Mouse (Mus musculus): Measurements from ENCODE around the gene Dzip1l.
A peak's percentile ranks its signal among the peaks of the same experiment; 100 is the strongest.
"Not testable (repeated sequence)": the region's sequence is repeated elsewhere in the genome, so short reads cannot be mapped to it uniquely, and the experiment has no call there.

Dzip1l gene

DNA sequence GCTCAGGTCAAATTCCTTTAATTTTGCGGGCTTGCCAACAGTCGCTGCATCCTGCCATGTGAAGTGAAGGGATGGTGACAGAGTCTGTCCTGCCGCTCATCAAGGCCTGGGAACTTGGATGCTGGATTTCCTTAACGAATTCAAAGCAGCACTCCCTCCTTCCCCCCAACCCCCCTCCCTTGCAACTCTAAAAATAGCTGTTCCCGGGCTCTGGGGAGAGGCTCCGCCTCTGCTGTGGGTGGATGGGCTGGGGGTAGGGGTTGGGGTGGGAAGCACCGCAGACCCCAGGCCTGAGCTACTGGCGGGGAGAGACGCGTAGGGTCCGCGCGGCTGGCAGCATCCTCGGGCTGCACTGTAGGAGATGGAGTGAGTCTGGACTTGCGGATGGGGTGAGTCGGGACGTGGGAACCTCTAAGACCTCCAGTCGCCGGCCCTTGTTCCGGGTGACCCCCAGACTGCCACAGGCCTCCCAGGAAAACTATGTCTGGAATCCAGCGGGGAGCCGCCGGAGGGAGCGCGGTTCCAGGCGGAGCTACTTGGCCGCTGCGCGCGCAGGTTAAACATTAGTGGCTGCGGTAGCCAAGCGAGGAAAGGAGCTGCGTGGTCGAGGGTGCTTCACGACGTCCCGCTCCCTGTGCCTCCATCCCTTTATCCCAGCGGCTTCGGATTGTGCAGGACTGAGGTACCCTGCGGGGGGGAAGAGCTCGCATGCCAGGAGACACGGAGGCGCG, at the start of gene Dzip1l:
Gene Dzip1l, plus strand, starts transcription at position 216 of the 731 bp plus-strand sequence.
- DNase-seq: peak; percentile 74 to 77

DNA sequence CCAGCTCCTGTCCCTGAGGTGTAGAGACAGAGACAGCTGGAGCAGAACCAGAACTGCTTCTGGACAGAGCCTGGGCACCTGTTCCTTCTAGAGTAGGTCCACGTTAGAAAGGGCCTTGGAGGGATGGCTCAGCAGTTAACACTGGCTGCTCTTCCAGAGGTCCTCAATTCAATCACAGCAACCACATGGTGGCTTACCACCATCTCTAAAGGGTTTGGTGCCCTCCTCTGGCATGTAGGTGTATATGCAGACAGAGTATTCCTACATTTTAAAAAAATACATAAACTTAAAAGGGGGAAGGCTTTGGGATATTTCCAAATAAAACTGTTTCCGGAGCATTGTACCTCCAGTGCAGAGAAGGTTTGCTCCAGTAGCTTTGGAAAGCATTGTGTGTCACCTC, 48.6 kb upstream of the Dzip1l start:
- peak; percentile 33 to 34 for DNase-seq

DNA sequence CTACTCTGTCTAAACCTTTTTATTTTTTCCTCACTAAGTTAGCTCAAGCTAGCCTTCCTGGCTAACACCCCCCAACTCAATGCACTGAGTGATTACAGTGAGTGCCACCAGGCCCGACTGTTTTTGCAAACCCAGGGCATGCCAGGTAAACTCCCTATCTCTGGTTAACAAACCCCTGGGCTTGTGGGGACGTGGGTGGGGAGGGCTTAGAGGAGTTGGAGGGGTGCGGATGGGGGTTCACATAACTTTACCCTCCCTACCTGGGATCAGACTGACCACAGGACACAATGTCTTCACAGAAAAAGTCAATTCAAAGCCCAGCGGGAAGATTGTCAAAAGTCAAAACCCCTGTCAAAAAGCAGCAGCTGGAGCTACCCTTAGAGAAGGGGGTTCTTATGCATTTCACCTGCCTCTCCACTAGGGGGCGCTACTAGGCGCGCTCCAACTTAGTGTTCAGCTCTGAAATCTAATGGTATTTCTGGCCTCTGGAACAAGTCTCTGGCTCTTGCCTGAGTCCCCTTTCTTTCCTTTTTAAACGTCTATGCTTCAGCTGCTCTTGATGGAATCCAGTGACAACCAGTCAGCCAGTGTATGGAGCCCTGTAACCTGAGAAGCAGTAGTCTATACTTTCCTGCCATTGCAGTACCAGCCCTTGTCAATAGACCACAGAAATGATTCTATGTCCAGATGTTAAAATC, 41.6 kb upstream of the Dzip1l start:
- peak; percentile 44 to 57 for DNase-seq

DNA sequence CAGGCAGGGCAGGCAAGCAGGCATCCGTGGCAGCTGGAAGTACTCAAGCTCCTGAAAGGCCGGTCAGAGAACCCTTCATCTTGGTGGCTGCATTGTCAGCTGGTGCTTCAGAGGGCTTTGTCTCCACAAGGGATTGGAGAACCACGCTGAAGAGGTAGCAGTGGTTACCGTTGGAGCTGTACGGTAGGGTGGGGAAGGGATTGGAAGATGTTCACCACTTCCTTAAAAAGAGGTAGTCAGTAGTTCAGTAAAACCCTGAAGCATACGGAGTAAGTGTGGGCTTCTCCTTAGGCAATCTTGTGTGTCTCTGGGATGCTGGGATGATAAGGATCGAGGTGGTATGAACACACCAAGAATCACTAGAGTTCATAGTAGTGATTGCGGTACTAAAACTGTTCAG, 38.2 kb upstream of the Dzip1l start:
- DNase-seq: no peak

DNA sequence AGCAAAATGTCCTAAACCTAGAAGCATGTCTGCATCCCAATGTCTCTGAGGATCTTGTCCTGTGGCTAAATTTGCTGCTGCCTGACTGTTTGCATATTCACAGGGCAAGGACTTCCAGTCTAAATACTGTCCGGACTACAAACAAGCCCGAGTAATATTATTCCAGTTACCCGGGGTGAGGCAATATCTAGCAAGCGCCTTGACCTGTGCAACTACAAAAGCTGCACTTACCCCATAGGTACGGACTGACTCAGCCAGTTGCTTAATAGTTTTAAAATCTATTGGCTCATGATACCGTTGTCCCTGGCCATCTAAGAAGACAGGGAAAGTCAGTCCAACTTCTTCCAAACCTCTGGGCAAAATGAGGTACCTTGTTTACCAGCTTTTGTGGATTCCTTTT, 30.2 kb upstream of the Dzip1l start:
- DNase-seq: not testable (repeated sequence)

DNA sequence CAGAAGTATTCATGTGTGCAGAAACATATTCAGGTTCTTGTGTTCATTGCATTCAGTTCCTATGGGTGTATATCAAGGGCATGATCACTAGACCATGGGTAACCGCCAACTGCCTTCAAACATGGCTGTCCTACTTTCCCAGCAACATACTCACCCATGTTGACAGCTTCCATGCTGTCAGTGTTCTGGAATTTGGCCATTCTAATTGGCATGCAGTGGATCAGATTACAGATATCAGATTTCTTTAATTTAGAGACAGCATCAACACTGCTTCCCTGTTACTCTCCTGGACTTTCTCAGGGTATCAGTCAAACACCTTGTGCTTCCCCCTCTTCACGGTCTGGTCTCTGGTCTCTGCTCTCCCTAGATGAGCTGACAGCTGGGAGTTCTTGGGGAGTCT, 25.7 kb upstream of the Dzip1l start:
- no peak for DNase-seq

DNA sequence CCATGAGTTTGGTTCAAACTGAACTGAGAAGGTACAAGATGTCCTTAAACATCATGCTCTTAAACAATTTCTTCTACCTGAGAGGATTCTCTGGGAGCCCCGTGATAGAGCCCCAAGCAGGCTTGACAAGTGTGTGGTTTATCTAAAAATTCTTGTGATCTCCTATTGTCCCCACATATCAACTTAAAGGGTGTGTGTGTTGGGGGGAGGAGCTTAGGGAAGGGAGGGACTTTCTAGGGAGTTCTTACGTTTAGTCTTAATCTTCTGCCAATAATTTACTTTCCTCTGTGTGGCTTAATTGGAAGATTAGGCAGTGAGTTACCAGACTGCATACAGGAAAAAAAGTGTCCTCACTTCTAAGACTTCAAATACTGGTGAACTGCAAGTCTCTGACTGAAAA, 17.1 kb upstream of the Dzip1l start, which contains the start of gene A4gnt:
Gene A4gnt, plus strand, starts transcription at position 301 of the 400 bp plus-strand sequence.
- DNase-seq: no peak

DNA sequence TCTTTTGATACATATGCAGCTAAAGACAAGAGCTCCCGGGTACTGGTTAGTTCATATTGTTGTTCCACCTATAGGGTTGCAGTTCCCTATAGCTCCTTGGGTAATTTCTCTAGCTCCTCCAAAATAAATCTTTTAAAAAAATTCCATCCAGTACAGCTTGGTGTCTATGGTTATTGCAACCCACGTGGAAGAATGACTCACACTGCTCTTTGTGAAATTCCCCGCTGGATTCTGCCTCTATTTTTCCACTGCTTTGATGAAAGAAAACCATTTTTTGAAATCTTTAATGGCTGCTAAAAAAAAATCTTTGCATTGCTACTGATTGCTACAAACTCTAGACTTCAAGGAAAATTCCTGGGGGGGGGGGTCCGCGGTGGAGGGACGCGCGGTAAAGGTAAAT, 9.6 kb upstream of the Dzip1l start:
- DNase-seq: no peak

DNA sequence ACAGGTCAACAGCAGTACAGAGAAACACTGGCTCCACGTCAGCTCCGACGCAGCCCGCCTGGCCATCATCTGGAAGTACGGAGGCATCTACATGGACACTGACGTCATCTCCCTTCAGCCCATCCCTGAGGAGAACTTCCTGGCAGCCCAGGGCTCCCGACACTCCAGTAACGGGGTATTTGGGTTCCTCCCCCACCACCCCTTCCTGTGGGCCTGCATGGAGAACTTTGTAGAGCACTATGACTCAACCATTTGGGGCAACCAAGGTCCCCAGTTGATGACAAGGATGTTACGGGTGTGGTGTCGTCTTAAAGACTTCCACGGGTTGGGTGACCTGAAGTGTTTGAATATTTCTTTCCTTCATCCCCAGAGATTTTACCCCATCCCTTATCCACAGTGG, 9.1 kb upstream of the Dzip1l start:
- no peak for DNase-seq

DNA sequence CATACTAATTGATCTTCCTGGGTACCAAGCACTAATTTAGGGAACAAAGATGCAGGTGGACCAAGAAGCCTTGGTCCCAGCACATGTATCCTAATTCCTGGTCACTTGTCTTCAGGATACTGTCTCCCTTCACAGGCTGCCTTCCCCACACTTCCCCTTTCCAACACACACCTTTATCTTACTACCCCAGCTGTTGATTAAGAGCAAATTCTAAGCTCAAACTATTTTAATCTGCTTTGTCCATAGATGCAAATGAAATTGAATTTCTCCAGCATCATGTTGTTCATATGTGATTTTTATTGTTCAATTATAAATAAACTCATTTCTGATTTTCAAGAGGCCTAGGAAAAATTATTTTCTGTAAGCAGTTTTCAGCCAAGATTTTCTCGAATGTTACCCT, 7.3 kb upstream of the Dzip1l start:
- no peak for DNase-seq

DNA sequence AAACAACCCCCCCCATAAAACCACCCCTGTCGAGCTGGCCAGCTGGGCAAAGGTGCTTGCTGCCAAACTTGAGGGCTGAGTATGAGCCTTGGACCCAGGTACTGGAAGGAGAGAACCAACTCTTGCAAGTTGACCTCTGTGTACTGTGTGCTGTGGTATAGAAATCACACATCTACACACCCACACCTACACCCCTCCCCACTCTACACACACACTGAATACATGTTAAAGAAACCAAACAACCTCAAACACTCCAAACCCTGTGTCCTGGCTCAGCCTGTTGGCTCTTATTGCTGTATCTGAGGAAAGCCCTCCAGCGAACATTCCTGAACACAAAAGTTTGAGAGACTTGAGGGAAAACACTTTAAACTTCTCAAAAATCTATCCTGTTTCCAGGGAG, 6.3 kb upstream of the Dzip1l start:
- no peak for DNase-seq

DNA sequence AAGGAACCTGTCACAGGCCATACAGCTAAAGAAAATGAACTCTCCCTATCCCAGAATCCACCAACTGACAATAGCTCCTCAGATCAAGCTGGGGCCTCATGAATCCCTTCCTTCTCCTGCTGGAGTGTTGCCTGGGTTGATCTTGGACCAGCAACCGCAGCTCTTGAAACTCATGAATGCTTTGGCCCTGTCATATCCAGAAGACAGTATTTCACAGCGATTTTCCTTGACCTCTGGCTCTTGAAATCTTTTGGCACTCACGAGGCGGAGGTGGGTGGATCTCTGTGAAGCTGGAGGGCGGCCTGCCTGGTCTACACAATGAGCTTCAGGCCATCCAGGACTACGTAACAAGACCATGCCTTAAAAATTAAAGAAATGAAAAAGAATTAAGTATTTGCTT, 5.2 kb upstream of the Dzip1l start:
- DNase-seq: no peak

DNA sequence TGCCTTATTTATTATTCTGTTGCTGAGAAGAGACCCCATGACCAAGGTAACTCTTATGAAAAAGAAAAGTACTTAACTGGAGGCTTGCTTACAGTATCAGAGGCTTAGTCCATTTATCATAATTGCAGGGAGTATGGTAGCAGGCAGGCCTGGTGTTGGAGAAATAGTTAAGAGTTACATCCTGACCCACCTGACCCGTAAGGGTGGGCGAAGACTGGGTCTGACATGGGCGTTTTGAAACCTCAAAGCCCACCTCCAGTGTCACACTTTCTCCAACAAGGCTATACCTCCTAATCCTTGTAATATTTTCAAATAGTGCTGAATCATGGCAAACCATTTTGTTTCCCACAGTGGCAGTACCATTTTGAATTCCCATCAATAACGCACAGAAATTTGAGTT, 715 bp upstream of the Dzip1l start:
- DNase-seq: peak in 1 of 2 experiments; percentile 10

DNA sequence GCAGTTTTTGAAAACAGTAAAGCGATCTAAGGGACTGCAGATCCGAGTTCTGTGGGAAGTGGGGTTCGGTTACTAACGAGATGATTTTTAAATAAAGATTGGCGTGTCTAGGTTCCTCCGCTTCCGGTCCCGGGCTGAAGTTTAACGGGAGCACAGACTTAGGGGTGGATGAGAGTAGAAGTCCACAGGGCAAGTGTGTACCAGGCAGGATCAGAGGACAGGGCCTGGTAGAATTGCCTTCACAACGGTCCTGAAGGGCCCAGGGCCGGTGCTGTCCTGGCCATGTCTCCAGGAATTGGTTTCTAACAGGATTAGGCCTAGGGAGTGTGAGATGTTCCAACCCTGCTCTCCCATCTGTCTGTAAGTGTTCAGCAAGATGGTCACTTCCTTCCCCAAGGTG, 775 bp downstream of the Dzip1l start:
- DNase-seq: peak in 1 of 2 experiments; percentile 22

DNA sequence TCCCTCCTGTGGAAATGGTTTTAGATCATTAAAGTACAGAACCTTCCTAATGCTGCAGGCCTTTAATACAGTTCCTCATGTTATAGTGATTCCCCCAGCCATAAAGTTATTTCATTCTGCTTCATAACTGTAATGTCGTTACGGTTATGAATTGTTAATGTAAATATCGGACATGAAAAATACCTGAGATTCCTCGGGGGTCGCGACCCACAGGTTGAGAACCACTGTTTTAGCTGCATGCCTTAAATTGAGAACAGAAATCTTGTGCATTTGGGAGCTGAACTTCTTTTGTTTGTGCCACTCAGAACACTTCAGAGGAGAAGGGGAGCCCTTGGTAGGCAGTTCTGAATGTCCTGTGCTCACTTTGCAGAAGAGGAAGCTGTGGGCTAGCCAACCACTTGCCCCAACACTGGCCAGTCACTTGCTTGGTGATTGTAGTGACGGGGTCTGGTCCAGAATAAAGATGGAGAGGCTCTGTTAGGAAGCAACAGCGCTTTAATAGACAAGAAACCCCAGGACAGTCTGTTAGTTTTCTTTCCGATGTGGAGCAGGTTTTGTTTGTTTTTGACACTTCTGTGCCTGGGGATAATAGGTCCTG, 1.3 kb downstream of the Dzip1l start:
- DNase-seq: peak in 1 of 2 experiments; percentile 22

DNA sequence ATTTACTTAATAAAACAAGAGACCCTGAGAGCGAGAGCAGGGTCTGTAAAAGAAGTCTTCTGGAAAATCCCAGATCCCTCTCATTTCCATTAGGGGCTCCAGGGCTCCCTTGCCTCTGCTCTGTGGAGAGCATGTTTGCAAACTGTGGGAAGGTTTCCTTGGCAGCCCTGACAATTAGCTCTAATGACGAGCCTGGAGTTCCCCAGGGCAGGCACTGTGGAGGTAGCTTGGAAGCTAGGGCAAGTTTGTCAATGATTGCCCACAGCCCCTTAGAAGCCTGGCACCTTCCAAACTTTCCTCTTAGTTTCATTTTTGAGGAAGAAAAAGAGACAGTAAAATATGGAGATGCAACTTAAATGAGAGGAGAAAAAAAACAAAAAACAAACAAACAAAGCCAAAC, 2.5 kb downstream of the Dzip1l start:
- no peak for DNase-seq

DNA sequence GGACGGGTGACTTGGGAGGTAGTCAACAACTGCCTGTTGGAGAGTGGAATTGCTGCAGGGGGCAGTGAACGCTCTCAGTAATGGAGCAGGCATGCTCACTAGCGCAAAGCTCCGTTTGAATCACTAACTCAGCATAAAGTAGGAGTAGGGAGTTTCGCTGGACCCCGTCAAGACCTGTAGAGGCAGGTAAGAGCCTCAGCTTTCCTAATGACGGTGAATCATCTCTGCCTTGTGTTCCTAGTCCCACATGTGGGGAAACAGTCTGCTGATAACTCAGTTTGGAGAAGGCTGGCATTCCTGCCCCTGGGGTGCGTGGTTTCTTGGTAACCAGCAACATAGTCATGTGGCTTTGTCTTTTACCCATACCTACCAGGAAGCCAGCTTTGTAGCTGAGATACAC, 3.0 kb downstream of the Dzip1l start:
- DNase-seq: no peak

DNA sequence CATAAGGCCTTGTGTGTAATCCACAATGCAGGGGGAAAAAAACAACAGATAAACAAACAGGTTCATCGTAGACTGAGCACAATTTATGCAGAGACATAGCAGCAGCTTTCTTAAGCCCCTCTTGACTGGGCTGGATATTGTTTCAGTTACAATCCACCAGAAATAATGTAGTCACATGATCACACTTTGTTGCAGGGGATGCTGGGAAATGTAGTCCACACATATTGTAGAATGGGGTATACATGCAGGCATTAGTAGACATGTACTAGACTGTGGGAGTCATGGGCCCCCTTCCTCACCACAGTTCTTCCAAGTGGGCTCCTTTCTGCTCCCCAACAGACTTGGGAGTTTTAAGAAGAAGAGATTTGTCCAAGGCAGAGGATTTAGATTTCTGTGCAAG, 7.5 kb downstream of the Dzip1l start:
- DNase-seq: peak in 1 of 2 experiments; percentile 10

DNA sequence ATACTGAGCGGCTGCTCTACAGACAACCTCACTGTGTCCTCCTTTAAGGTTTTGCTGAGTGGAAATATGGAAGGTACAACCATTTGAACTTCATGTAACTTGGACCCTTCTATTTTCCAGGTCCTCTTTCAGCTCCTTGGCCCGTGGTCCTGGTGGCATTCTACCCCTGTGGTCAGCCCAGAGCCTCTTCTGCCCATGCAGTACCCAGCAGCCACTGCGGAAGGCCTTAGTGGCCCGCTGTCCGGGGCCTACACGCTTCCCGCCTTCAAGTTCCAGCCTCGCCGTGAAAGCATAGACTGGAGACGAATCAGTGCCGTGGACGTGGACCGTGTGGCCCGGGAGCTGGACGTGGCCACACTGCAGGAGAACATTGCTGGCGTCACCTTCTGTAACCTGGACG, 7.9 kb downstream of the Dzip1l start:
- DNase-seq: no peak

DNA sequence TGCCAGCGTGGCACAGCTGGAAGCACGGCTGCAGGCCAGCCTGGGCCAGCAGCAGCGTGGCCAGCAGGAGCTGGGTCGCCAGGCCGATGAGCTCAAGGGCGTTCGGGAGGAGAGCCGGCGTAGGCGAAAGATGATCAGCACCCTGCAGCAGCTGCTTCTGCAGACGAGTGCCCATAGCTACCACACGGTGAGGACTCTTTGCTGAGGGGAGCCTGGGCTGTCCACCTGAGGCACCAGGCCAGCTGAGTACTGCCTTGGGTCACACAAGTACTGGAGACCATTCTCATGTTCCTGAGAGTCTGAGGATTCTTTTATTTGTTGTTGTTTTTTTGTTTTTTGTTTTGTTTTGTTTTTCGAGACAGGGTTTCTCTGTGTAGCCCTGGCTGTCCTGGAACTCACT, 8.4 kb downstream of the Dzip1l start:
- DNase-seq: no peak

DNA sequence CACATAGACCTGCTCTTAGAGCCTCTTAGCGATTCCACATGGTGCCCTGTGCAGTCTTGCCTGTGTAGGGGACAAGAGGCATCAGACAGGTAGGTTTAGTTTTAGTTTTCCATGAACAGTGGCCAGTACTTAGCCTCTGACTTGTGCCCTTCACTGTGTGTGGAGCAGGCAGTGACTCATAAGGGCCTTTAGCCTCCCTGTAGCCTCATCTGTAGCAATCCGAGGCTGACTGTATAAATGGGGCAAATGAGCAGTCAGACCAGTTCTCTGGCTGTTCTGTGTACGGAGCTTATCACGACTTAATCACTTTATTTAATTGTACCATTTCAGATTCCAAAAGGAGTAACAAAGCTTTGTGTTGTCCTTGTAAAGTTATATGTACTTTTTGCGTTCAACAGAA, 10.7 kb downstream of the Dzip1l start:
- no peak for DNase-seq

DNA sequence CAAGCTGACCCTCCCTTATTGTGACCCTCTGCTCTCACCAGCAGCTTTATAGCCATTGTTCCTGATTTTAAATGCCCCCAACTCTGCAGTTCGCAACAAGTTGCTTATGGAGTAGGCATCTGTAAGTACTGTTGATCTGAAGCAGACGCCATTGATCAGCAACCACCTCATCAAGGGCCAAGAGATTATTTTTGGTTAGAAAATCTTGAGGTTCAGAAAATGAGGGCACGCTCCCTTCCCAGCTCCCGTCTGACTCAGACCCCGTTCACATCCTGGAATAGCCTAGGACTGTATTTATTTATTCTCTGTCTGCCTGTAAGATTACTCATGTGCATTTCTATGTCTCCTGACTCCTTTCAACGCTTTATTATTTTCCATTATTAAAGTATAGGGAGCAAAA, 16.1 kb downstream of the Dzip1l start:
- no peak for DNase-seq

DNA sequence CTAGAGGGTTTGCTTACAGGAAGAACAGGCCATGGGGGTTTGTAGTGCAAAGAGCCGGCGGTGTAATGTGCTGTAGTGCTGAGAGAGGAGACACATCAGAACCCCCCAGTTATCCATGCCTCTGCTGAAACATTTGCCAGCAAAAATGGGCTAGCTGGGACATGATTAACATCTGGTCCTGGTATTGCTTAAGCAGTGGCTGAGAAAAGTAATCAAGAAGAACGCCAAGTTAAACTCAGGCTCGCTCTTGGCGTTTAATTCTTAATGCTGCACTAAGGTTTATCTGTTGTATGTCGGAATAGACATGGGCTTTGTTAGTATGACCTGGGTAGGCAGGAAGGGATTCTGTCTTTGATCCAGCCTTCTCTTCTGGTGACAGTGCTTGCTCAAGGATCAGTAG, 16.8 kb downstream of the Dzip1l start:
- no peak for DNase-seq

DNA sequence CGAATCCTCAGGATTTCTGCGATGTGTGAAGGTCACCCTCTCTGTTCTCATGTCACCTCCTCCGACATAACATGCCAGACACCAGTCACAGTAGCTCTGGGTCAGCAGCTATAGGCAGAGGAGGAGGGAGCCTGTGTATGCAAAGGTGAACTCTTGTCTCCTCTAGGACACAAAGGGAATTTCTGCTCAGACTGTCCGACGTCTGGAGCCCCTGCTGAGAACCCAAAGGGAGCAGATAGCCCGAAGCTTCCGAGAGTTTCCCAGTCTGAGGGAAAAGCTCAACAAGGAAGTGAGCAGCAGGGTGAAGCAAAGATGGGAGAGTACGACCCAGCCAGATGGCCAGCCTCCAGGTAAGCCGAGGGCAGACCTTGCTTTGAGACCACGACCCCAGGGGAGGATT, 31.5 kb downstream of the Dzip1l start:
- DNase-seq: no peak

Data from cerebellum, adult 18-20 months (tissue).